Mouse (Mus musculus): ENCODE results near the gene Fam189a2. TPM values are rescaled to one million over a fixed set of nuclear protein-coding genes. Genes with fewer than 3 reads are reported as not detected.

Fam189a2 gene
- polyA plus RNA-seq, 2 experiments: 1.0 to 4.5 TPM

DNA sequence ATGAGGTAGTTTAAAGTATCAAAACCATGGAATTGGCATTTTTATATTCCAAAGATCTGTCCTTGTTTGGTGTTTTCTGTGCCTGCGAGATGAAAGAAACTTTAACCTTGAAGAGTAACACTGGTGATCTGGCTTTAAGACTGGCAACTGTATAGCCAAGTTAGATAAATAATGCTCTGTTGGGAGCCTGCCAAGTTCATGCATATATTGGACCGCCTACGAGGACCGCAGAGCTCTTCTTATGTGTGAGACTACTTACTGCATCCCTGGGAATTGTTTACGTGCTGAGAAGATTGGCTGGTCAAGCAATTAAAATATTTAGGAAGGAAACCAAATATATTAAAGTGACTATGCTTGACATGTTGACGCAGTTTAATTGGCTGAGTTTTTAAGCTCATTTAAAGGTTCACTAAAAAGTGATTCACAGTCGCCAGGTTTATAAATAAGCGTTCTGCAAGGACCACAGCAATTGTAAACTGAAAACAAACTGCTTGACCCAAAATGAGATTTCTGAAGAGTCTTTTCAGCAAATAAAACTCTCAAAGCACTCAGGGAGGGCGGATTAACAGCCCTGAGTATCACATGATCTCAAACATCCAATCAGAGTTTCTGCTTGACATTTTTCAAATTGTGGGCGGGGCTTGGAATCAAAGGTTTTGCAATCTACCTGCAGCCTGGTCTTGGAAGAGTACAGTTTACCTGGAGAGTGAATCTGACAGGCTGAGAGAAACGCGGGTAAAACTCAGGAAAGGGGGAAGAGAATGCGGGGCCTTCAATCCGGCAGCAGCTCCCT lies 8.4 kb upstream of the Fam189a2 start:
- no peak for ATAC-seq (ENCODE audit: low FRiP score, low read depth)
- no peak for DNase-seq (ENCODE audit: low spot score)
- Histone ChIP-seq H3K9ac (ENCODE audit: low read depth, low read length, severe bottlenecking) (no peak overlapping the region), H3K4me3 (replicated peaks; ENCODE audit: low read length) (no peak overlapping the region), H3K27ac (replicated peaks; ENCODE audit: low read depth, low read length) (no peak overlapping the region), H3K36me3 (ENCODE audit: control insufficient read depth, insufficient read depth, low read length) (no peaks in the 10 kb centered on the region), H3K9me3 (ENCODE audit: control insufficient read depth, low read length) (0 out of 2 replicates have a peak, but pooled peaks cover 4% of the 10 kb centered on the region), H3K4me2 (replicated peaks; ENCODE audit: low read depth, low read length, severe bottlenecking) (no peak overlapping the region), H3K4me1 (ENCODE audit: control insufficient read depth, insufficient read depth, low read length) (no peaks in the 10 kb centered on the region), H3K27me3 (ENCODE audit: control insufficient read depth, insufficient read depth, low read length) (no peaks in the 10 kb centered on the region)
- no peak for TF ChIP-seq POLR2A (IDR thresholded peaks at IDR 0.05; ENCODE audit: borderline replicate concordance, extremely low read depth, insufficient read depth, insufficient read length)
- WGBS: 60% methylated on average over 14 of the region's 14 CpGs

DNA sequence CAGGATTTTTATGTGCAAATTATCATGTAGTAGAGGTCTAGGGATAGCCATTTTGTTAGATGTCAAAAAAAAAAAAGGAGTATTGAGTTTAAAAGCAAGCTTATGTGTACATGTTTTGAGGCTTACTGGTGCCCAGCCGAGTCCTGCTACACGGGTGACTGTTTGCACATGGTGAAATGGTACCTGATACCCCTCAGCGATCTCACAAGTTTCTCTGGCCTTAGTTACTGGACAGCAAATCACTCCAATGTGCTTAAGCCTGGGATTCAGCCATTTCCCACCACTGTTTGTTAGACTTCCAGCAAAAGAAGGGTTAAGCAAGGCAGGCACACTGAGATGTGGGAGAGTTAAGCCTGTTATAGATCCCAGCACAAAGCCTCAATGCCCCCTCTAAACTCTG lies 3.5 kb upstream of the Fam189a2 start:
- TF ChIP-seq POLR2A (IDR thresholded peaks at IDR 0.05; ENCODE audit: borderline replicate concordance, extremely low read depth, insufficient read depth, insufficient read length): no peak

DNA sequence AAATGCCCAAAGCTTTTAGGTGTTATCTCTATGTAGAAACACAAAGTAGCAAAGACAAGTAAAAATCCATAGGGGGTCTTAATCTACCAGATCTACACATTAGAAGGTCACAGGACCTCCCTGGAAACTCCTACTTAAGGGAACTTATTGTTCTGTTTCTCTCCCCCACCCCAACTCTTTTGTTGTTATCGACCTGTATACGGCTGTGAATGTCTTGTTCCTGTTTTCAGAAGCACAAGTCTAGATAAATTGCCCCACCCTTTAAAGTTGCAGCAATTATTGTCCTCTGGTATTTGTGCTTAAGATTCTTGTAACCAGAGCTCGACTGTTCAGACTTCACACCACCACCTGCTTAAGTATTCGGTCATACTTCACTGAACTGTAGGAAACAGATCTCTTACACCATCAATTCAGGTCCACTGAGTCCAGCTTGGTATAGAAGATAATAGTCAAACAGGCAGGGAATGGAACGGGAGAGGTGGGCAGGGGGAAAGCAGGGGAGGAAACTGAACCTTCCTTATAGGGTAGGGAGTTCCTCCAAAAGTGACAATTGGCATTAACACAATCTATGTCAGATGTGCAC lies 1.9 kb upstream of the Fam189a2 start:
- no peak for ATAC-seq (ENCODE audit: low FRiP score, low read depth)
- no peaks in the 10 kb centered on the region for H3K36me3 ChIP-seq (ENCODE audit: control insufficient read depth, insufficient read depth, low read length)
- H3K4me2 ChIP-seq (replicated peaks; ENCODE audit: low read depth, low read length, severe bottlenecking): no peak overlapping the region
- no peak overlapping the region for H3K4me3 ChIP-seq (replicated peaks; ENCODE audit: low read length)
- no peaks in the 10 kb centered on the region for H3K4me1 ChIP-seq (ENCODE audit: control insufficient read depth, insufficient read depth, low read length)
- H3K9ac ChIP-seq (ENCODE audit: low read depth, low read length, severe bottlenecking): no peak overlapping the region
- no peak overlapping the region for H3K27ac ChIP-seq (replicated peaks; ENCODE audit: low read depth, low read length)
- H3K27me3 ChIP-seq (ENCODE audit: control insufficient read depth, insufficient read depth, low read length): peaks cover 43% of the 10 kb centered on the region
- no peak for DNase-seq (ENCODE audit: low spot score)
- 53% methylated on average over 5 of the region's 5 CpGs for WGBS
- TF ChIP-seq POLR2A (IDR thresholded peaks at IDR 0.05; ENCODE audit: borderline replicate concordance, extremely low read depth, insufficient read depth, insufficient read length): no peak
- H3K9me3 ChIP-seq (ENCODE audit: control insufficient read depth, low read length): 0 out of 2 replicates have a peak, but pooled peaks cover 4% of the 10 kb centered on the region

More for the DNA sequence above, 3.5 kb upstream of the Fam189a2 start:
- Histone ChIP-seq H3K9ac (ENCODE audit: low read depth, low read length, severe bottlenecking) (no peak overlapping the region), H3K27ac (replicated peaks; ENCODE audit: low read depth, low read length) (no peak overlapping the region), H3K9me3 (ENCODE audit: control insufficient read depth, low read length) (0 out of 2 replicates have a peak, but pooled peaks cover 4% of the 10 kb centered on the region), H3K36me3 (ENCODE audit: control insufficient read depth, insufficient read depth, low read length) (no peaks in the 10 kb centered on the region), H3K27me3 (ENCODE audit: control insufficient read depth, insufficient read depth, low read length) (peaks cover 35% of the 10 kb centered on the region), H3K4me3 (replicated peaks; ENCODE audit: low read length) (no peak overlapping the region), H3K4me2 (replicated peaks; ENCODE audit: low read depth, low read length, severe bottlenecking) (no peak overlapping the region), H3K4me1 (ENCODE audit: control insufficient read depth, insufficient read depth, low read length) (no peaks in the 10 kb centered on the region)
- ATAC-seq (ENCODE audit: low FRiP score, low read depth): no peak
- DNase-seq (ENCODE audit: low spot score): no peak
- 68% methylated on average over 3 of the region's 3 CpGs for WGBS

DNA sequence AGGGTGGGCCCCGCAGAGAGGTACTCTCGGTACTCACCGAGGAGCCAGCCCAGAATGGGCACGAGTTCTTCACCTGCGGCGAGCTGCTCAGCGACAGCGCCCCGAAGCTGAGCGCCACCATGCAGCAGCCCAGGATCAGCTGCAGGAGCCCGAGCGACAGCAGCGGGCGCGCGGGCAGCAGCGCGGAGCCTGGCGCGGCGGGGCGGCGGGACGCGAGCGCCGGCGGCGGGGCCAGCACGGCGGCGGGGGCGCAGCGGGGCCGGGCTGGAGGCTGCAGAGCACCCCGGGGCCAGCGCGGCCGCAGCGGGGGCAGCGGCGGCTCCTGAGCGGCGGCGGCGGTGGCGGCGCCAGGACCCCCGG lies 328 bp downstream of the Fam189a2 start:
- Histone ChIP-seq H3K27me3 (ENCODE audit: control insufficient read depth, insufficient read depth, low read length) (peaks cover 43% of the 10 kb centered on the region), H3K9ac (ENCODE audit: low read depth, low read length, severe bottlenecking) (peak overlapping the region; percentile 56), H3K9me3 (ENCODE audit: control insufficient read depth, low read length) (no peaks in the 10 kb centered on the region), H3K27ac (replicated peaks; ENCODE audit: low read depth, low read length) (no peak overlapping the region), H3K4me2 (replicated peaks; ENCODE audit: low read depth, low read length, severe bottlenecking) (peak overlapping the region; percentile 94), H3K4me3 (replicated peaks; ENCODE audit: low read length) (peak overlapping the region; percentile 53), H3K4me1 (ENCODE audit: control insufficient read depth, insufficient read depth, low read length) (no peaks in the 10 kb centered on the region), H3K36me3 (ENCODE audit: control insufficient read depth, insufficient read depth, low read length) (no peaks in the 10 kb centered on the region)
- no peak for DNase-seq (ENCODE audit: low spot score)
- whole genome bisulfite sequencing: 0% methylated on average over 20 of the region's 49 CpGs
- peak; percentile 45; the same call in 1 of the 2 replicates for ATAC-seq (ENCODE audit: low FRiP score, low read depth)
- no peak for TF ChIP-seq POLR2A (IDR thresholded peaks at IDR 0.05; ENCODE audit: borderline replicate concordance, extremely low read depth, insufficient read depth, insufficient read length)

DNA sequence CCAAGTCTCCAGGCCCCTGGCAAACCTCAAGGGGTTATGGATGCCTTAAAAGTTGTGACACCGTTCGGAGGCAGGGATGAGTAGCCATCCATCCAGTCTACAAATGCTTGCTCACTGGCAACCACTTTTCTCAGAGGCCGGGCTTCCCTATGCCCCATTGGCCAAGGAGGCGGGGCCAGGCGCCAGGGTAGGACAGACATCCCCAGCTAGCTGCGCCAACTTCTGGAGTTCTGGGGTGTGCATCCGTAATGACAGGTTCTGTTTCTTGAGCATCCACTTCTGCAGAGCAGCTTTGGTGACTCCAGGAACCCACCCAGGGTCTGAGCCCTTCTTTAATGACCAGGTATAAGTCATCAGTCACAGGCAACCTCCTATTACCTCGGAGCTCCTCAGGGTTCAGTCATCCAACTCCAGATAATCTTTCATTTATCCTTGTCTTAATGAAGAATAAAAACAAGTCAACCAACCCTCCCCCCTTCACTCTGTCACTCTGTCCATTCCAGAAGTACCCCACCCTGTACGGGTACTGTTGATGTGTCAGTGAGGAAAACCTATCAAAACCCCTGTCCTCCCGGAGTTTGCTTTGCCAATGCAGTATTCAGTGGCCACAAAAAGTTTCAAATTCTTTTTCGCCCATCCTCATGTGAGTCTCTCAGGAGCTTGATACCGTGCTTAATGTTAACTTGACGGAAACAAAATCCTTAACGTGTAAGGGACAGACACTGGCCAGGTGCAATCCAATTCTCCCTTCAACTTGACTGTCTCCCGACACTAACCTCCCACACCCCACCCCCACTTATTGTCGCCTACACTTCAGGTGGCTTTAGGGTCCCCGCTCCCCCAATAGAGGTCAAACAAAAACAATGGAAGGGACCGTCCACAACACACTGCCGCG lies 956 bp downstream of the Fam189a2 start:
- Histone ChIP-seq H3K4me3 (replicated peaks; ENCODE audit: low read length) (peak overlapping the region; percentile 53), H3K27ac (replicated peaks; ENCODE audit: low read depth, low read length) (no peak overlapping the region), H3K9me3 (ENCODE audit: control insufficient read depth, low read length) (no peaks in the 10 kb centered on the region), H3K4me1 (ENCODE audit: control insufficient read depth, insufficient read depth, low read length) (no peaks in the 10 kb centered on the region), H3K27me3 (ENCODE audit: control insufficient read depth, insufficient read depth, low read length) (peaks cover 43% of the 10 kb centered on the region), H3K36me3 (ENCODE audit: control insufficient read depth, insufficient read depth, low read length) (no peaks in the 10 kb centered on the region), H3K9ac (ENCODE audit: low read depth, low read length, severe bottlenecking) (peak overlapping the region; percentile 56), H3K4me2 (replicated peaks; ENCODE audit: low read depth, low read length, severe bottlenecking) (peak overlapping the region; percentile 94)
- no peak for TF ChIP-seq POLR2A (IDR thresholded peaks at IDR 0.05; ENCODE audit: borderline replicate concordance, extremely low read depth, insufficient read depth, insufficient read length)
- WGBS: 19% methylated on average over 20 of the region's 20 CpGs
- ATAC-seq (ENCODE audit: low FRiP score, low read depth): no peak
- no peak for DNase-seq (ENCODE audit: low spot score)

Measured in limb, embryonic 14.5 days (tissue).